8 mouse cellular contexts compared by ENCODE assay signal in genomic region chr13:100651439-100652186, GRCm38 (mm10). TPM values are rescaled to one million over a fixed set of nuclear protein-coding genes. Genes with fewer than 3 reads are reported as not detected.
A peak's percentile ranks its signal among the peaks of the same experiment; 100 is the strongest.
DNase-seq lines count a peak whose midpoint lies in the region; ATAC-seq lines count a peak whose summit lies in the region.

TSS of gene Taf9 (plus strand) at chr13:100651579.

- no peaks in the 10 kb centered on the region for H3K27me3 ChIP-seq in embryonic facial prominence, embryonic 10.5 days (replicated peaks; ENCODE audit: low read depth, poor library complexity, severe bottlenecking)
- no peaks in the 10 kb centered on the region for H3K27me3 ChIP-seq in hindbrain, embryonic 13.5 days
- no peaks in the 10 kb centered on the region for H3K27me3 ChIP-seq in liver, embryonic 16.5 days (ENCODE audit: control insufficient read depth, insufficient read depth, low read depth, low read length)

- ATAC-seq in hindbrain, embryonic 13.5 days (ENCODE audit: low FRiP score), result no peak
- peak; percentile 59 for ATAC-seq in liver, embryonic 16.5 days (ENCODE audit: low read depth)

- H3K9me3 ChIP-seq in embryonic facial prominence, embryonic 10.5 days, result no peaks in the 10 kb centered on the region
- no peaks in the 10 kb centered on the region for H3K9me3 ChIP-seq in hindbrain, embryonic 13.5 days
- no peaks in the 10 kb centered on the region for H3K9me3 ChIP-seq in liver, embryonic 16.5 days (replicated peaks; ENCODE audit: control insufficient read depth, low read length)

- H3K36me3 ChIP-seq in embryonic facial prominence, embryonic 10.5 days (replicated peaks), result peaks cover 40% of the 10 kb centered on the region
- H3K36me3 ChIP-seq in hindbrain, embryonic 13.5 days, result peaks cover 17% of the 10 kb centered on the region
- H3K36me3 ChIP-seq in liver, embryonic 16.5 days (ENCODE audit: control insufficient read depth, insufficient read depth), result peaks cover 10% of the 10 kb centered on the region

- H3K27ac ChIP-seq in embryonic facial prominence, embryonic 10.5 days (replicated peaks), result peak within 1 kb of the TSS; percentile 100
- peak within 1 kb of the TSS; percentile 97 for H3K27ac ChIP-seq in hindbrain, embryonic 13.5 days
- peak within 1 kb of the TSS; percentile 94 for H3K27ac ChIP-seq in liver, embryonic 16.5 days (ENCODE audit: low read length)

- DNase-seq in gastrocnemius, postnatal 4 days (ENCODE audit: low spot score in 2 of 2), result no peak
- DNase-seq in gastrocnemius, postnatal 36 days, result no peak
- DNase-seq in CD4-positive helper T cell, adult 2 months (ENCODE audit: low read depth, low spot score), result peak; percentile 33
- DNase-seq in embryonic facial prominence, embryonic 10.5 days (ENCODE audit: low spot score), result no peak
- no peak for DNase-seq in urinary bladder, adult 18-20 months (ENCODE audit: low spot score in 2 of 2)
- DNase-seq in gastrocnemius, postnatal 25 days, result no peak

- peak within 1 kb of the TSS; percentile 94 for H3K9ac ChIP-seq in hindbrain, embryonic 13.5 days
- peak within 1 kb of the TSS; percentile 83 for H3K9ac ChIP-seq in liver, embryonic 16.5 days (ENCODE audit: low read depth, low read length)

- intact Hi-C loops in gastrocnemius, postnatal 36 days (cut with DNase I), result loop anchor here (10.0 kb wide), 1 partner anchor 157 kb away; the partner anchor contains the start of gene Gtf2h2

- WGBS in embryonic facial prominence, embryonic 10.5 days, result under 1% methylated on average over 62 of the region's 63 CpGs
- WGBS in hindbrain, embryonic 13.5 days, result under 1% methylated on average over 43 of the region's 63 CpGs
- WGBS in liver, embryonic 16.5 days (ENCODE audit: insufficient replicate concordance), result under 1% methylated on average over 62 of the region's 63 CpGs

- H3K4me3 ChIP-seq in embryonic facial prominence, embryonic 10.5 days, result peak within 1 kb of the TSS; percentile 97
- peak within 1 kb of the TSS; percentile 93 for H3K4me3 ChIP-seq in hindbrain, embryonic 13.5 days
- H3K4me3 ChIP-seq in liver, embryonic 16.5 days (ENCODE audit: low read depth, low read length), result peak within 1 kb of the TSS; percentile 99

- H3K4me1 ChIP-seq in embryonic facial prominence, embryonic 10.5 days, result peaks cover 13% of the 10 kb centered on the region
- peaks cover 12% of the 10 kb centered on the region for H3K4me1 ChIP-seq in hindbrain, embryonic 13.5 days (replicated peaks)
- H3K4me1 ChIP-seq in liver, embryonic 16.5 days (ENCODE audit: control insufficient read depth, low read depth, low read length), result peaks cover 7% of the 10 kb centered on the region

- peak within 1 kb of the TSS; percentile 89 for H3K4me2 ChIP-seq in hindbrain, embryonic 13.5 days
- H3K4me2 ChIP-seq in liver, embryonic 16.5 days (ENCODE audit: low read depth, low read length), result peak within 1 kb of the TSS; percentile 89

RNA-seq across cellular contexts. Expression of gene Taf9, which starts in this region (rescaled TPM):
- 10 to 100 TPM; 16.3 to 19.0 TPM for total RNA-seq in gastrocnemius, postnatal 4 days (2021)
- total RNA-seq in gastrocnemius, postnatal 36 days (2021), result 1 to 10 TPM; 4.4 to 5.7 TPM
- polyA plus RNA-seq in embryonic facial prominence, embryonic 10.5 days (2016; fragmentation: Nextera tagmentation; extraction: Ambion mirVana), result 20.0 and 23.1 TPM in 2 replicates
- polyA plus RNA-seq in hindbrain, embryonic 13.5 days (2015; fragmentation: Nextera tagmentation; extraction: Ambion mirVana), result 21.2 and 28.6 TPM in 2 replicates
- 12.2 and 13.3 TPM in 2 replicates for polyA plus RNA-seq in liver, embryonic 16.5 days (2015; fragmentation: Nextera tagmentation; extraction: Ambion mirVana)
- 1 to 10 TPM; 5.7 to 9.2 TPM for total RNA-seq in gastrocnemius, postnatal 25 days (2021)
